In genomic region chr2:37748442-37749066, GRCm38 (mm10) we compare ENCODE assay signal across 9 mouse cellular contexts. TPM values are rescaled to one million over a fixed set of nuclear protein-coding genes. Genes with fewer than 3 reads are reported as not detected.
DNase-seq lines count a peak whose midpoint lies in the region; TF ChIP-seq lines count a peak whose summit lies in the region.
"Had no signal": no experiment of that assay in that cellular context is flagged by ENCODE, and none has a peak within 500 bp of the region (broad histone marks: within the 10 kb centered on the region; RNA-seq: fewer than 3 reads in every experiment).

No protein-coding gene starts in this region.

- no peak overlapping the region for H3K4me3 ChIP-seq in layer of hippocampus, adult 2 months

- no peak for DNase-seq in layer of hippocampus, adult 2 months (ENCODE audit: low spot score in 2 of 2)
- DNase-seq in layer of hippocampus, postnatal 14 days (ENCODE audit: low spot score in 2 of 2) = no peak
- peak; percentile 69 for DNase-seq in cerebellum, adult 9-10 months
- DNase-seq in gastrocnemius, postnatal 36 days = peak; percentile 40 to 70
- peak; percentile 57 for DNase-seq in kidney, postnatal 10 days
- no peak for DNase-seq in spleen, postnatal 4 days (ENCODE audit: low spot score in 2 of 2)
- no peak for DNase-seq in layer of hippocampus, adult 18-20 months (ENCODE audit: low spot score in 2 of 2)
- DNase-seq in yolk sac, embryonic 10.5 days (ENCODE audit: low spot score) = no peak

- no peak for TF ChIP-seq CTCF in layer of hippocampus, adult 2 months (conservative IDR thresholded peaks at IDR 0.05)

- intact Hi-C loops in gastrocnemius, postnatal 36 days (cut with DNase I) = loop anchor here (5.0 kb wide), 1 partner anchor 46 kb away; the partner anchor contains the start of gene Strbp

- peak overlapping the region; percentile 32; the same call in 1 of the 2 replicates for H3K27ac ChIP-seq in layer of hippocampus, adult 2 months
- H3K27ac ChIP-seq: kidney, postnatal 0 days had no signal

RNA-seq across cellular contexts. Expression of gene Crb2, which starts 27.5 kb away (rescaled TPM):
- total RNA-seq in layer of hippocampus, adult 2 months (2021) = 1 to 10 TPM; 3.7 to 3.9 TPM
- total RNA-seq in layer of hippocampus, postnatal 14 days (2021) = 1 to 10 TPM; 6.6 to 8.5 TPM
- under 1 TPM; 0.07 to 0.28 TPM for total RNA-seq in gastrocnemius, postnatal 36 days (2021)
- total RNA-seq in layer of hippocampus, adult 18-20 months (2021) = 1 to 10 TPM; 2.8 to 3.1 TPM

RNA-seq across cellular contexts. Expression of gene Strbp, which starts 44.9 kb away (rescaled TPM):
- 100 to 1,000 TPM; 174 to 175 TPM for total RNA-seq in layer of hippocampus, adult 2 months (2021)
- total RNA-seq in layer of hippocampus, postnatal 14 days (2021) = 100 to 1,000 TPM; 147 to 161 TPM
- total RNA-seq in gastrocnemius, postnatal 36 days (2021) = 10 to 100 TPM; 19.2 to 20.7 TPM
- 100 to 1,000 TPM; 153 to 168 TPM for total RNA-seq in layer of hippocampus, adult 18-20 months (2021)

Comparison
In these comparisons a context has a peak if more than half of its experiments do, and no peak if none do; other contexts are left out.
1. DNase-seq: peak in cerebellum, adult 9-10 months (single experiment), gastrocnemius, postnatal 36 days (2 of 2) and kidney, postnatal 10 days (single experiment); none in layer of hippocampus, adult 2 months (0 of 2), layer of hippocampus, postnatal 14 days (0 of 2), spleen, postnatal 4 days (0 of 2), layer of hippocampus, adult 18-20 months (0 of 2) and yolk sac, embryonic 10.5 days (single experiment).
2. RNA of gene Strbp, which starts 44.9 kb away (total RNA-seq): 174 to 175 TPM in layer of hippocampus, adult 2 months, 153 to 168 TPM in layer of hippocampus, adult 18-20 months and 147 to 161 TPM in layer of hippocampus, postnatal 14 days; 19.2 to 20.7 TPM in gastrocnemius, postnatal 36 days; every median in the first group is over 4 times any median in the second.